Mouse (Mus musculus) hematopoietic stem cell, adult 5-6 weeks (primary cell): ENCODE results near the gene Mapk6. TPM values are rescaled to one million over a fixed set of nuclear protein-coding genes. Genes with fewer than 3 reads are reported as not detected.
"Not testable (repeated sequence)": the region's sequence is repeated elsewhere in the genome, so short reads cannot be mapped to it uniquely, and the experiment has no call there.

ENCODE experiments used
- ATAC-seq, 2 experiments: fragments of 125-278 bp in 1 of 2; replicated peaks in 1 of 2; 2 replicates each; pipeline ENCODE4 v1.8.0; 2016 to 2017; ENCODE audit warnings: inconsistent platforms in 2 of 2, mild to moderate bottlenecking in 2 of 2, moderate number of reproducible peaks in 2 of 2, low read depth in 1 of 2, moderate TSS enrichment in 1 of 2; ENCODE audit not compliant: low FRiP score in 2 of 2, poor library complexity in 2 of 2, severe bottlenecking in 2 of 2, insufficient read depth in 1 of 2, low TSS enrichment in 1 of 2
- total RNA-seq: library from RNA; stranded (forward); fragments of 172-1452, 232-1000 nt; gene quantifications from 2 replicates; pipeline ENCODE4 v1.2.3, GENCODE M21; 2017

The Mapk6 gene
- total RNA-seq, 1 experiment from 2014 or later: 75.8 TPM

- no peak for ATAC-seq
These were observed 9.2 kb downstream of the Mapk6 start for GRCm38 (mm10) chr9:75400639-75401038.

DNA sequence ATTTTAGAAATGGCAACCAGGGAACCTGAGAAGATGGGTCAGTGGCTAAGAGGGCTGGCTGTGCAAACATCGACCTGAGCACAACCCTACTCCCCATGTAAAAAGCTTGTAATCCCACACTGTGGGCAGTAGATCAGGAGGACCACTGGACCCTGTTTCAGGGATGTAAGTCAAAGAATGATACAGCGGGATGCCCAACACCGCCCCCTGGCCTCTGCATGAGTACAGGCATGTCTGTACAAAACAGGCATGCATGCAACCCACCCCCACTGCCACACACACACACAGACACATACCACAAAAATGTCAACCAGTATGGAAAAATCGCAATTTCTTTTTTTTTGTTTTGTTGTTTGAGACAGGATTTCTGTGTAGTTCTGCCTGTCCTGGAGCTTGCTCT is 10.7 kb downstream of the Mapk6 start:
- ATAC-seq: no peak

DNA sequence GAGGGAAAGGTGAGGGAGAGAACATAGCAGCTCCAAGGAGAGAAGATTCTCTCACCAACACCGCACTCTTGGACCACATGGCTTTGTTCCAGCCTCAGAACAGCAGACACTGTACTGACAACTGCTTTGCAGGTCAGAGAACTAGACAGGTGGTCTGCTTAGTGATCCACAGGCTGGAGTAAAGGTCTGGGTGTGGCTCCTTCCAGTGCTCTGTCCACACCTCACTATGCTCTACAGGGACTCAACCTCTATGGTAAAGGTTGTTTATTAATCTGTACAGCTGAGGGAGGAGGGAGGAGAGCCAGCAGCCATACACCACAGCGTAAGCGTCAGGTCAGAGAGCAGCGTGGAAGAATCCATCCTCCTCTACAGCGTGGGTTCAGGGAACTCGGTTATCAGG is 13.8 kb downstream of the Mapk6 start:
- no peak for ATAC-seq

GRCm38 (mm10) chr9:75393251-75393650 is 16.6 kb downstream of the Mapk6 start:
- ATAC-seq: no peak

DNA sequence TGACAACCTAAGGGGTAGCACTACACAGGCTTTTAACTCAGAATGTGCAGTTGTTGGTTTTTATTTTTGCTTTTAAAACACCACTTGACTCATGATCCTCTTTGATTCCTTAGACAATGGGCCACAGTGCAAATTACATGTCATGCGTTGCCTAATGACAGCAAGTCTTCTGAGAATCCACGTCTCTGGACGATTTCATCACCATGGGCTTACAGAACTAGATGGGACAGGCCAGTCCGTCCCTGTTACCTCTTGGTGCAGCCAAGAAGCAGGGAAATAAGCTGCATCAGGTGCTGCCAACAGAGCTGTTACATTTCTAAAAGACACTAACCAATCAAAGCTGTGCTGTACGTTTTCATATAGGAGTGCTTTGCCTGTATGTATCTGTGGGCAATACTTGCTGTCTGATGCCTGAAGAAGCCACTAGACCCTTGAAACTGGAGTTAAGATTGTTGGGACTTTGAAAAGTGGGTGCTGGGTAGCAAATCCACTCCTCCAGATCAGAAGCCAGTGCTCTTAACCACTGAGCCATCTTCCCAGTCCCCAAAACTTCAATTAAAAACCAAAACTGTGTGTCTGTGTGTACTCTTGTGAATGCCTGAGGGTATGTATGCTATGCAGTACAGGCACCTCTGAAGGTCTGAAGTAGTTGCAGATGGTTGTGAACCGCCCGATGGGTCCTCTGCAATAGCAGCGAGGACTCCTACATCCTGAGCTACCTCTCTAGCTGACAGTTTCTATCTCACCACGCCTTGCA is 24.4 kb downstream of the Mapk6 start:
- no peak for ATAC-seq

GRCm38 (mm10) chr9:75384337-75384962 is 25.4 kb downstream of the Mapk6 start:
- ATAC-seq: no peak

DNA sequence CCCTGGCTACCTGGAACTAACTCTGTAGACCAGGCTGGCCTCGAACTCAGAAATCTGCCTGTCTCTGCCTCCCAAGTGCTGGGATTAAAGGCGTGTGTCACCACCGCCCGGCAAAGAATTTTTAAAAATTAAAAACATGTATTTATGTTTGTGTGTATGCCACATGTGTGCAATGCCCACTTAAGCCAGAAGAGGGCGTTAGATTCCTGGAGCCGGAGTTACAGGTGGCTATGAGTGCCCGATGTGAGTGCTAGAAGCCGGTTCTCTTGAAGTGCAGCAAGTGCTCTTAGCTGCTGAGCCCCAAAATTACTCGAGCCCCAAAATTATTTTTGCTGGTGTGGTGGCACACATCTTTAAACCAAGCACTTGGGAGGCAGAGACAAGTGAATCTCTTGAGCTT is 26.0 kb downstream of the Mapk6 start:
- ATAC-seq: no peak

- ATAC-seq: no peak
These were observed 27.0 kb downstream of the Mapk6 start for GRCm38 (mm10) chr9:75382825-75383224.

- ATAC-seq: no peak
These were observed 31.0 kb downstream of the Mapk6 start for GRCm38 (mm10) chr9:75378774-75379173.

GRCm38 (mm10) chr9:75376428-75376827 is 33.4 kb downstream of the Mapk6 start:
- ATAC-seq: no peak

DNA sequence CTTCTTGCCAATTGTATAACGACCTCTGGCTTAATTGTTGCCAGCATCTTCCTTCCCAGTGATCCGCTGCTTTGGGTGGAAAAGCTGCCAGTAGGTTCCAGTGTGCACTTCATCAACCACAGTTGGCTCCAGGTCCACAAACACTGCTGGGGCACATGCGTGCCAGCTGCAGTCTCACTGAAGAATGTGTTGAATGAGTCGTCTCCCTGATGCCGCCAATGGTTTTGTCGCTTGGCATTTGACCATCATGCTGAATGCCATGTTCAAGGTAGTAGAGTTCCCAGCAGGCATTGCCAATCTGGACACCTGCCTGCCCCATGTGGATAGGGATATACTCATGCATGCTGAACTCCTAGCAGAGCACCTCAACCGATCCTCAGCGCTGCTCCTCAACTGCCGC is 34.2 kb downstream of the Mapk6 start:
- ATAC-seq: no peak; a peak in 1 of 4 replicates

- ATAC-seq: no peak
These were observed 41.0 kb downstream of the Mapk6 start for GRCm38 (mm10) chr9:75368779-75369178.

GRCm38 (mm10) chr9:75366191-75366590 is 43.6 kb downstream of the Mapk6 start:
- ATAC-seq: no peak

- no peak for ATAC-seq
These were observed 44.6 kb downstream of the Mapk6 start for GRCm38 (mm10) chr9:75365195-75365594.

- not testable (repeated sequence) for ATAC-seq
These were observed 46.1 kb downstream of the Mapk6 start for GRCm38 (mm10) chr9:75363702-75364101.

DNA sequence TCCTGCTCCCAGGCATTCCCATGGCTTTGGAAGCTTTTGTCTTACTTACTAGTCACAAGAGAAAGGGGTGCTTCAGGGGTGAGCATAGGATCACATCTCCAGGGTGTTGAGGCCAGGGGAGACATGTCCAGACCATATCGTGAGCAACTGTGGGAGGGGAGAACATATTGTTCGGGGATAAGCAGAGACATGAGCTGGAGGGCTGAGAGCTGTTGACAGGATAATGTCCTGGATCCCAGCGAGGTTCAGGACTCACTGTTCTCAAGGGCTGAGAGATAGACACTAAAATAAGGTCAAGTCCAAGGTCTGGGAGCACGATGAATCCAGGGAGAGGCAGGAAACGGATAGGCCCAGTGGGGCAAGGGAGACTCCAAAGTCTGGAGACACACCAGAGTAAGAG is 46.8 kb downstream of the Mapk6 start:
- ATAC-seq: no peak

DNA sequence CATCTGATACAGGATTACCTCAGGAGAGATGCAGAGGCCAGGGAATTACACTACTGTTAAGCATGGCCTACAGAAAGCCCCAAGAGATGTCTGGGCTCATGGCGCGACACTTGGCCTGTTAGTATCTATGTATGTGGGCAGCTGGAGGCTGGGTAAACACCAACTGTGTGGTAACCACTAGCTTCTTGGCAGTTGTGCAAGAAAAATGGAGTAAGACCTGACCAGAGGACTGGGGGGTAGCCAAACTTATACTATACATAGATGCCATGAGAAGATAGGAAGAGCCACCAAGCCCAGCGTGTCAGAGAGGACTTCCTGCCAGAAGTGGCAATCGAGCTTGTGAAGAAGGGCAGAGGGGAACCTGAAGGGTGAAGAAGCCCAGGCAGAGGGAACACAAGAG is 47.6 kb downstream of the Mapk6 start:
- ATAC-seq: peak; percentile 33 to 77; a peak in 2 of 4 replicates

GRCm38 (mm10) chr9:75361699-75362098 is 48.1 kb downstream of the Mapk6 start:
- peak; percentile 79 to 86 for ATAC-seq

DNA sequence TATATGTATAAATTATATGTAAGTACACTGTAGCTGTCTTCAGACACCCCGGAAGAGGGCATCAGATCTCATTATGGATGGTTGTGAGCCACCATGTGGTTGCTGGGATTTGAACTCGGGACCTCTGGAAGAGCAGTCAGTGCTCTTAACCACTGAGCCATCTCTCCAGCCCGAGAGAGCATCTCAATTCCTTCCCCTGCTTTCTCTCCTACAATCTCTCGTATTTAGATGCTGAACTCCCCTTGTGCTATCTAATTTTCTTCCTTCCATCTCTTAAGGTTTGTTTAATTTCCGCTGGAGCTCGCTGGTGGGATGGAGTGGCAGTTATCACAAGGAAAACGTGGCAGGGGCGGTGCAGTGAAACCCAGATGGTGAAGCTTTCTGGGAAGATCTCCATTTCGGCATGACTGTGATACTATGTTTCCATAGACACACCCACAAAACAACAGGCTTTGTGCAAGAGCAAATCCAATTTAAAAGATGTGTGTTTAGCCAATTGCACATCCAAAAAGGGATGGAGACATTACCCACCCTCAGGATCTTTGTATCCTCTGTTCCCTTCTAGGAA is 52.6 kb downstream of the Mapk6 start:
- ATAC-seq: no peak
